Mouse (Mus musculus) midbrain, postnatal 0 days (tissue): ENCODE measurements around the gene Xdh. TPM values are rescaled to one million over a fixed set of nuclear protein-coding genes. Genes with fewer than 3 reads are reported as not detected.

Experiments
- ATAC-seq: fragments of 200-750 bp; cut with Nextera tagmentation; 2 replicates; pipeline ENCODE4 v1.8.0; 2017; ENCODE audit warnings: moderate number of reproducible peaks, mild to moderate bottlenecking, moderate TSS enrichment, moderate library complexity; ENCODE audit not compliant: low FRiP score
- DNase-seq: peaks from one replicate; pipeline ENCODE4 v3.0.0-alpha.2; 2015; ENCODE audit warnings: low spot score
- H3K27ac ChIP-seq: fragments of 300-500 bp; sonication (generic); 2 replicates; pipeline ENCODE4 v1.5.1; 2014; ENCODE audit warnings: low read depth, mild to moderate bottlenecking, low read length, mixed read lengths
- H3K27me3 ChIP-seq: fragments of 300-500 bp; sonication (generic); 2 replicates; pipeline ENCODE4 v1.6.1; 2014; ENCODE audit warnings: low read length, control low read depth, mixed read lengths; ENCODE audit not compliant: insufficient read depth
- H3K36me3 ChIP-seq: fragments of 300-500 bp; sonication (generic); 2 replicates; pipeline ENCODE4 v1.6.1; 2014; ENCODE audit warnings: low read length, control low read depth, mixed read lengths; ENCODE audit not compliant: insufficient read depth
- H3K4me1 ChIP-seq: fragments of 300-500 bp; sonication (generic); 2 replicates; pipeline ENCODE4 v1.6.1; 2014; ENCODE audit warnings: mild to moderate bottlenecking, control low read depth, antibody characterized with exemption, low read length, mixed read lengths; ENCODE audit not compliant: insufficient read depth
- H3K4me2 ChIP-seq: fragments of 300-500 bp; sonication (generic); 2 replicates; pipeline ENCODE4 v1.6.1; 2014; ENCODE audit warnings: low read depth, mild to moderate bottlenecking, low read length, mixed read lengths; ENCODE audit not compliant: poor library complexity, severe bottlenecking
- H3K4me3 ChIP-seq: fragments of 300-500 bp; sonication (generic); 2 replicates; pipeline ENCODE4 v1.5.1; 2014; ENCODE audit warnings: low read depth, mild to moderate bottlenecking, low read length, moderate library complexity
- H3K9ac ChIP-seq: fragments of 300-500 bp; sonication (generic); replicated peaks from 2 replicates; pipeline ENCODE4 v1.6.1; 2014; ENCODE audit warnings: mild to moderate bottlenecking, low read length, moderate library complexity, mixed read lengths; ENCODE audit not compliant: poor library complexity, severe bottlenecking
- H3K9me3 ChIP-seq: fragments of 300-500 bp; sonication (generic); 2 replicates; pipeline ENCODE4 v1.6.1; 2016; ENCODE audit warnings: low read length, control low read depth
- CTCF ChIP-seq: IDR thresholded peaks from 2 replicates; pipeline ENCODE4 v1.5.1; 2016; ENCODE audit warnings: antibody characterized with exemption, mild to moderate bottlenecking
- WGBS: fragments of 180-500 bp; shearing (Covaris S2); extraction: QIAGEN DNeasy Blood & Tissue Kit; methylation state at CpG from one replicate; pipeline ENCODE4 v1.1.7; 2014; 5-methylcytosine and 5-hydroxymethylcytosine counted together
- polyA plus RNA-seq: library from polyadenylated mRNA; unstranded; fragments of >200 nt; fragmentation: Nextera tagmentation; extraction: Ambion mirVana; gene quantifications from 2 replicates; pipeline ENCODE4 v1.2.1, GENCODE M21; 2015
- total RNA-seq: library from RNA; depleted of rRNA; stranded (reverse); fragments of >200 nt; gene quantifications from 2 replicates; pipeline ENCODE4 v1.2.3, GENCODE M21; 2014

Gene Xdh
- total and polyA plus RNA-seq, 2 experiments from 2014 or later, result 0.55 to 0.59 TPM

DNA sequence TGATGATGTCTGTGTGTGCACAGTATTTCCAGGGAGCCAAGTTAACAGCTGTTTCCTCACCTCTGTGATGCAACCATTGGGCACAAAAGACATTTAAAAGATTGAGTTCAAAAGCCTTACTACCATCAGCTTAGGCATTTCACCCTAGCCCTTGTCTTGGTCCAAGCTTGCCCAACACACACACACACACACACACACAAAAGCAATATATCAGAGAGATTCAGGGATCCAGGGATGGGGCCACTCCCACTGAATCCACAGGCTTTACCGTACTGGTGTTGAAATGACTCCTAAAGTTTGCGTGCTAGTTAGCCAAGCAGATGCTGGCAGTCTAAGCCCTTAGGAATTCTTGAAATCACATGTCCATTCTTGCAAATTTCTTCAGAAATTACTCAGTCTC is 1.2 kb downstream of the Xdh start:
- Histone ChIP-seq H3K4me2 (no peak overlapping the region), H3K36me3 (no peaks in the 10 kb centered on the region), H3K27me3 (no peaks in the 10 kb centered on the region), H3K4me3 (no peak overlapping the region), H3K27ac (no peak overlapping the region), H3K9ac (no peak overlapping the region), H3K4me1 (no peaks in the 10 kb centered on the region), H3K9me3 (no peaks in the 10 kb centered on the region)
- no peak for DNase-seq
- 88% methylated on average over 2 of the region's 2 CpGs for WGBS
- no peak for ATAC-seq
- TF ChIP-seq CTCF, result no peak

DNA sequence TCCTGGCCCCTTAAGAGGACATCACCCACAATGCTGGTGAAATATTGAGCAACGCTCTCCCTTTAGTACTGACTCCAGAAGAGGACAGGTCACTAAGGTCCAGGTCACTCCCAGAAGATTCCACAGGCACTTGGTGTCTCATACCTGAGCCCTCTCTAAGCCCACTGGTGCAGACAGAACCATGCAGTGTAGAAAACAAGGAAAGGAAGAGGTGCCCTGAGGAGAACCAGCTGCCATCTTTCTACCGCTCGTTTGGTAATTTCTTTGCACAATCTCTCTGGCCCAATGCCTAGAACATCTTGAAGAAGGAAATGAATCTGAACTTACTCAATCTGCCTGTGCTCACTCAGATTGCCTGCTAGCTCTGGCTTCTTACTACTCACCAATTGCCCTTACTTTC is 2.0 kb downstream of the Xdh start:
- DNase-seq (peak; percentile 26), ATAC-seq (no peak)
- no peaks in the 10 kb centered on the region for H3K4me1 ChIP-seq
- TF ChIP-seq CTCF, result no peak
- H3K9ac ChIP-seq, result no peak overlapping the region
- H3K27me3 ChIP-seq, result no peaks in the 10 kb centered on the region
- no peaks in the 10 kb centered on the region for H3K9me3 ChIP-seq
- H3K4me3 ChIP-seq, result no peak overlapping the region
- H3K4me2 ChIP-seq, result no peak overlapping the region
- no peaks in the 10 kb centered on the region for H3K36me3 ChIP-seq
- WGBS, result 84% methylated on average over 3 of the region's 3 CpGs
- H3K27ac ChIP-seq, result no peak overlapping the region

DNA sequence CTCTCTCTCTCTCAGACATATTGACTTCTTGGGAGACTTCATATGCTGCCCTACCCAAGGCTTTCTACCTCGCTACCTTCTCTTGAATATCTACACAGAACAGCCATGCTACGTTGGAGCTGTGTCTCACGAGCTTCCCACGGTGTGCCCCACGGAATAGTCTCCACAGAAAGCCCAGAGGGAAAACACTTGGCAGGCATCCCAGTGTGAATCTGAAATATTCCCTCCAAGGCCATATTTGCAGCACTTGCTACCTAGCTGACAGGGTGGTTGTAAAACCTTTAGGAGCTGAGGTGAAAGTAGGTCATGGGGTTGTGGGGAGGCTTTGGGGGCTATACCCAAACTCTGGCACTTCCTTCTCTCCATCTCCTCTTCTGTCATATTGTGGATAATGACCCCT is 3.1 kb downstream of the Xdh start:
- no peak for TF ChIP-seq CTCF
- 81% methylated on average over 5 of the region's 5 CpGs for WGBS

DNA sequence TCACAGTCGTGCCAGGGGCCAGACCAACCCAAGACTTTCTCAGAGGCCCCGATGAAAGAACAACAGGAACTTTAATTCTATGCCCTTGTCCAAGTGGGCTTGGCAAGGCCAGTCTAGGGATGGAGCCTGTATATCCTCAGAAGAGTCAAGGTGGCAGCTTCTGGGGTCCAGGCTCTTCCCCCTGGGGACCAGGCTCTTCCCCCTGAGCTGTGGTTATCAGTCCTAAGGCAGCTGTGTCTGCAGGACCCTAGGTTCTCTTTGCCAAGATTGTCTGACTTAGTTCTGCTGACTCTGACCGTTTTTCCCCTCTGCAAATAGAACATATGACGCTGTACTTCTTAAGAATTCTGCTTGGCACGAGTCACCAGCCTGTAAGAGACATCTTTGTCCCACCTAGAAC is 5.3 kb downstream of the Xdh start:
- 83% methylated on average over 5 of the region's 5 CpGs for whole genome bisulfite sequencing
- TF ChIP-seq CTCF, result no peak
- DNase-seq (no peak), ATAC-seq (no peak)
- H3K4me1 ChIP-seq, result no peaks in the 10 kb centered on the region
- no peaks in the 10 kb centered on the region for H3K27me3 ChIP-seq
- H3K9ac ChIP-seq, result no peak overlapping the region
- H3K4me3 ChIP-seq, result no peak overlapping the region
- H3K4me2 ChIP-seq, result no peak overlapping the region
- H3K36me3 ChIP-seq, result no peaks in the 10 kb centered on the region
- H3K9me3 ChIP-seq, result no peaks in the 10 kb centered on the region
- H3K27ac ChIP-seq, result no peak overlapping the region

More for the DNA sequence above, 3.1 kb downstream of the Xdh start:
- H3K9me3 ChIP-seq, result no peaks in the 10 kb centered on the region
- H3K36me3 ChIP-seq, result no peaks in the 10 kb centered on the region
- no peak overlapping the region for H3K9ac ChIP-seq
- DNase-seq, result no peak
- H3K4me2 ChIP-seq, result no peak overlapping the region
- H3K4me3 ChIP-seq, result no peak overlapping the region
- H3K27me3 ChIP-seq, result no peaks in the 10 kb centered on the region
- ATAC-seq, result no peak
- no peak overlapping the region for H3K27ac ChIP-seq
- no peaks in the 10 kb centered on the region for H3K4me1 ChIP-seq

DNA sequence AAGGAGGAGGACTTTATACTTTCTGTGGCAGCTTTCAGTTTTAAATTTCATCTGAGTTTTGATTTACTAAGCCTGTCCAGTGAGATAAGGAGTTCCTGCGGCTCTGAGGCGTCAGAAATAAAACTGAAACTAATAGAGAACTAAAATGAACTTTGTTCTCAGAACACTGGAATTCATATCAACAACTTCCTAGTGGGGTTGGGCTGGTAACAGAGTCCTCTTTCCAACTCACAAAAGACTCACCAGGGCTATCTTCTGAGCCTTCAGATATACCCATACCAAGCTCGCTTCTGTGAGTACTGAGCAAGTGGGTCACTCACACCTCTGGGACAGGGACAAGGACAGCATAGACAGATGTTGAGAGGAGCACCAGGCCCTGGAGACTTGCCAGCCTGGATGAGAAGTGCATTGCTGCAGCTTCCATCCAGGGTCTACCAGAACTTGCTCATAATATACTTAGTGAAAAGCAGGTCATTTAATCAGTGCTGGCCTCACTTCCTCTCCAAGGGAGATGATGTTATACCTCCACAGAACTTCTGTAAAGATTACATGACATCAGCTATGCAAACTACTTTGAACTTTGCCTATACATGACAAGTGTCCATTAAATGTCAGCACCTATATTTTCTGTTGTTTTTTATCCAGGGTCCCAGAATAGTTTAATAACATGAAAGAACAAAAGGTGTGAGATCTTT is 7.6 kb downstream of the Xdh start:
- TF ChIP-seq CTCF, result no peak
- no peaks in the 10 kb centered on the region for H3K9me3 ChIP-seq
- DNase-seq, result no peak
- 89% methylated on average over 3 of the region's 3 CpGs for WGBS
- ATAC-seq, result no peak
- no peak overlapping the region for H3K4me3 ChIP-seq
- no peak overlapping the region for H3K9ac ChIP-seq
- no peak overlapping the region for H3K4me2 ChIP-seq
- H3K4me1 ChIP-seq, result no peaks in the 10 kb centered on the region
- H3K27me3 ChIP-seq, result no peaks in the 10 kb centered on the region
- no peaks in the 10 kb centered on the region for H3K36me3 ChIP-seq
- no peak overlapping the region for H3K27ac ChIP-seq

DNA sequence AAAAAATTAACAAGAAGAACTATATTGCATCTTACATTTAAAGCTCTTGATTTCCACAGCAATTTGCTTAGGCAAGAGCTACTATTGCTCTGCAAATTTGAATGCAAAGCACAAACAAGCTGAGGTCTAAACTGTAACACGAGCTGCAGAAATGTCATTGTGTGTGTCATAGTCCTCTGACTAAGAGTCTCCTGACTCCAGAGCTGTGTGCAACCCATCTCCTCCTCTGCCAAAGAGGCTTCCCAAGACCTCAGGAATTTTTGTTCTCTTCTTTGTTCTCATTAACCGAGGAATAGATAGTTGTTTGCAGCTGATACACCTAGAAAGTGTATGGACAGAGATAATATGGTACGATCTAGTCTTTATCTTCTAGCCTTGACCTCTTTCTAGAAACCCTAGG is 8.2 kb downstream of the Xdh start:
- WGBS, result 78% methylated on average over 3 of the region's 3 CpGs
- Histone ChIP-seq H3K4me3 (no peak overlapping the region), H3K4me2 (no peak overlapping the region), H3K27ac (no peak overlapping the region), H3K27me3 (no peaks in the 10 kb centered on the region), H3K4me1 (no peaks in the 10 kb centered on the region), H3K9ac (no peak overlapping the region), H3K36me3 (no peaks in the 10 kb centered on the region), H3K9me3 (no peaks in the 10 kb centered on the region)
- ATAC-seq, result no peak
- TF ChIP-seq CTCF, result no peak
- DNase-seq, result no peak
